Mouse (Mus musculus) cortical plate, adult 2 months (tissue): ENCODE results near the gene 9430015G10Rik. TPM values are rescaled to one million over a fixed set of nuclear protein-coding genes. Genes with fewer than 3 reads are reported as not detected.

Source experiments
- H3K27ac ChIP-seq: fragments of 200-500 bp; 2 replicates; pipeline ENCODE4 v1.5.1; 2012; ENCODE audit warnings: low read length, control low read depth, inconsistent platforms; ENCODE audit not compliant: insufficient read depth
- H3K4me1 ChIP-seq: fragments of 200-500 bp; 2 replicates; pipeline ENCODE4 v1.6.1; 2011; ENCODE audit warnings: low read length; ENCODE audit not compliant: control insufficient read depth, insufficient read depth
- H3K4me3 ChIP-seq: fragments of 200-500 bp; 2 replicates; pipeline ENCODE4 v1.5.1; 2011; ENCODE audit warnings: mild to moderate bottlenecking, low read length, control low read depth; ENCODE audit not compliant: insufficient read depth
- CTCF ChIP-seq: fragments of 200-500 bp; IDR thresholded peaks from 2 replicates; pipeline ENCODE4 v1.5.1; 2011; ENCODE audit warnings: mild to moderate bottlenecking, control low read depth, low read length; ENCODE audit not compliant: insufficient read depth; ENCODE audit errors: extremely low read depth
- POLR2A ChIP-seq: fragments of 200-500 bp; IDR thresholded peaks from 2 replicates; pipeline ENCODE4 v1.6.1; 2011; ENCODE audit warnings: mild to moderate bottlenecking, low read length, control low read depth; ENCODE audit not compliant: insufficient read depth; ENCODE audit errors: extremely low read depth
- polyA plus RNA-seq: library from polyadenylated mRNA; depleted of rRNA; stranded (reverse); fragments of >200 nt; gene quantifications from 2 replicates; pipeline ENCODE4 v1.2.3, GENCODE M21; 2012; rRNA removed

Gene 9430015G10Rik
- polyA plus RNA-seq, 1 experiment = 34.8 TPM

- Histone ChIP-seq H3K27ac (no peak overlapping the region), H3K4me1 (no peaks in the 10 kb centered on the region), H3K4me3 (no peak overlapping the region)
- TF ChIP-seq CTCF (no peak), POLR2A (no peak)
Measured at GRCm38 (mm10) chr4:156166477-156166876, 56.7 kb downstream of the 9430015G10Rik start.

- no peaks in the 10 kb centered on the region for H3K4me1 ChIP-seq
- H3K4me3 ChIP-seq = no peak overlapping the region
- H3K27ac ChIP-seq = no peak overlapping the region
- no peak for TF ChIP-seq POLR2A
- TF ChIP-seq CTCF = no peak
Measured at GRCm38 (mm10) chr4:156168611-156169010, 58.8 kb downstream of the 9430015G10Rik start.

GRCm38 (mm10) chr4:156169129-156169528 is 59.3 kb downstream of the 9430015G10Rik start:
- no peak overlapping the region for H3K4me3 ChIP-seq
- no peak for TF ChIP-seq POLR2A
- no peak for TF ChIP-seq CTCF
- no peak overlapping the region for H3K27ac ChIP-seq
- no peaks in the 10 kb centered on the region for H3K4me1 ChIP-seq

- H3K4me3 ChIP-seq = no peak overlapping the region
- TF ChIP-seq POLR2A = no peak
- H3K4me1 ChIP-seq = no peaks in the 10 kb centered on the region
- no peak overlapping the region for H3K27ac ChIP-seq
Measured at GRCm38 (mm10) chr4:156171828-156172227, 62.0 kb downstream of the 9430015G10Rik start.

Other genes with a start within 250 kb of the 9430015G10Rik start
- 0.17 and 0.23 TPM in 2 replicates for gene Tas1r3, start 246.6 kb upstream of the 9430015G10Rik start, polyA plus RNA-seq
- 19.7 and 21.9 TPM in 2 replicates for gene Cptp, start 240.5 kb upstream of the 9430015G10Rik start, polyA plus RNA-seq
- 39.4 and 42.5 TPM in 2 replicates for gene Ints11, start 240.4 kb upstream of the 9430015G10Rik start, polyA plus RNA-seq
- 90.6 and 94.2 TPM in 2 replicates for gene Pusl1, start 218.2 kb upstream of the 9430015G10Rik start, polyA plus RNA-seq
- 136 and 142 TPM in 2 replicates for gene Acap3, start 218.2 kb upstream of the 9430015G10Rik start, polyA plus RNA-seq
- 72.6 and 75.2 TPM in 2 replicates for gene Ube2j2, start 166.2 kb upstream of the 9430015G10Rik start, polyA plus RNA-seq
- gene C1qtnf12, start 147.7 kb upstream of the 9430015G10Rik start, polyA plus RNA-seq = 19.3 and 22.2 TPM in 2 replicates
- gene B3galt6, start 117.3 kb upstream of the 9430015G10Rik start, polyA plus RNA-seq = 8.9 and 11.0 TPM in 2 replicates
- 122 and 126 TPM in 2 replicates for gene Sdf4, start 117.1 kb upstream of the 9430015G10Rik start, polyA plus RNA-seq
- gene Tnfrsf4, start 96.1 kb upstream of the 9430015G10Rik start, polyA plus RNA-seq = 3.4 and 4.0 TPM in 2 replicates
- gene Tnfrsf18, start 83.8 kb upstream of the 9430015G10Rik start, polyA plus RNA-seq = 0.17 and 0.34 TPM in 2 replicates
- gene Ttll10, start 50.6 kb upstream of the 9430015G10Rik start, polyA plus RNA-seq = 0.10 and 0.34 TPM in 2 replicates
- 2.0 and 2.1 TPM in 2 replicates for gene Rnf223, start 20.5 kb downstream of the 9430015G10Rik start, polyA plus RNA-seq
- gene Agrn, start 87.5 kb downstream of the 9430015G10Rik start, polyA plus RNA-seq = 186 and 206 TPM in 2 replicates
- 5.6 and 8.8 TPM in 2 replicates for gene Isg15, start 90.8 kb downstream of the 9430015G10Rik start, polyA plus RNA-seq
- 3.5 and 3.7 TPM in 2 replicates for gene AW011738, start 93.3 kb downstream of the 9430015G10Rik start, polyA plus RNA-seq
- gene Perm1, start 105.9 kb downstream of the 9430015G10Rik start, polyA plus RNA-seq = 0.57 and 0.65 TPM in 2 replicates
- gene Plekhn1, start 124.9 kb downstream of the 9430015G10Rik start, polyA plus RNA-seq = 70.6 and 79.0 TPM in 2 replicates
- gene Noc2l, start 126.0 kb downstream of the 9430015G10Rik start, polyA plus RNA-seq = 94.2 and 95.6 TPM in 2 replicates
- 3.2 and 3.7 TPM in 2 replicates for gene Samd11, start 145.7 kb downstream of the 9430015G10Rik start, polyA plus RNA-seq
- not detected in 2 replicates for gene Vmn2r-ps159, start 221.1 kb downstream of the 9430015G10Rik start, polyA plus RNA-seq